Mouse (Mus musculus) lung, postnatal 4 days (tissue): ENCODE measurements around the gene Pcnx2.

Source experiments
- DNase-seq, 2 experiments: peaks; one replicate each; pipeline ENCODE4 v3.0.0; 2021

The Pcnx2 gene

GRCm38 (mm10) chr8:125704434-125704833, 193.7 kb downstream of the Pcnx2 start:
- DNase-seq = no peak

- DNase-seq = no peak
Measured at GRCm38 (mm10) chr8:125702868-125703473, 195.1 kb downstream of the Pcnx2 start.
